Mouse (Mus musculus) ovary, adult 18-20 months (tissue): Measurements from ENCODE around the gene Gm13285.
"Not testable (repeated sequence)": the region's sequence is repeated elsewhere in the genome, so short reads cannot be mapped to it uniquely, and the experiment has no call there.

Experiments
- DNase-seq: peaks from one replicate; pipeline ENCODE4 v3.0.0; 2022; ENCODE audit warnings: low spot score, mixed read lengths

The Gm13285 gene

GRCm38 (mm10) chr4:88799365-88799764, at the start of gene Gm13285:
Gm13285 (plus strand) TSS chr4:88799665.
- DNase-seq, result not testable (repeated sequence)

GRCm38 (mm10) chr4:88749926-88750325, 49.5 kb upstream of the Gm13285 start:
- no peak for DNase-seq

- DNase-seq, result peak; percentile 78
Observed at GRCm38 (mm10) chr4:88754818-88755340, 44.6 kb upstream of the Gm13285 start, which contains the start of gene Gm13271. Gm13271 (plus strand) TSS chr4:88754868.

DNA sequence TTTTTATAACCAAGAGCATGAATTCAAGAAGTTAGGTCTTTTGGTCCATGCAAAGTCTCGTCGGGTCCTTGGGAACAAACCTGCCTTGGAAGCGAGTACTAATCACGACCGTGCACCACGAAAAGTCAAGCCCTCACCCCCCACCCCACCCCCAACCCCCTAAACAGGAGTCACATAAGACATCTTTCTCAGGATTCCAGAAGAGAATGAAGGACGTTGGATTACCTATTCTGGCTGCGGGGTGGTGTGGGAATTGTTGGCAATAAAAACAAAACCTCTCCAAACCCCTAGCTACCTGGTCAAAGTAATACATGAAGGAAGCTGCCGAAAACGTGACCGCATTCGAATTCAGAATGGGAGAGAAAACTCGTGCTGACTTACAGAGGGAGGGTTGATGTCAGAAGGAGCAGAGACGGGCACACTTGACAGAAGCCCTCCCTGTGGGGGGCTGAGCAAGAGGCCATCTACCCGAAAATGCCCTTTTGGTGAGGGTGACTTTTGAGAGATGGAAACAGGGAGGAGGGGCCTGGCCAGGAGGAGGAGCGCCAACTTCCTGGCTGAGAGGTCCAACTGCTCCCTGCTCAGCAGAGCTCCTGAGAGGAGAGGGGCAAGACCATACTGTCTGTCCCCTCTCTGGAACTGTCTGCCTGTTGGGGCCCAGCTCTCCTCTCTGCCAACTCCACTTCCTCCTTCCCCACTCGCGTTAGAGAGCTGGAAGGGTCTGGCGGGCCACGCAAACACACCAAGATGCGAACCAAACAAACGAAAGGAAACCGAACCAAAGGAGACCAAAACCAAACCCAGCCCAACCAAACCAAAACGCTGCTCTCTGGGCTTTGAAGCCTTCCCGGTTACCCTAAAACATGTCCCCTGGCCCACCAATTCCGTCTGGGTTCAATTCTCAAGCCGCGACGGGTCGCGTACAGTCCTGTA, 42.6 kb upstream of the Gm13285 start:
- DNase-seq, result not testable (repeated sequence)

- peak; percentile 86 for DNase-seq
Observed at GRCm38 (mm10) chr4:88757628-88758031, 41.8 kb upstream of the Gm13285 start.

GRCm38 (mm10) chr4:88758751-88759150, 40.7 kb upstream of the Gm13285 start:
- DNase-seq, result not testable (repeated sequence)

- peak; percentile 39 for DNase-seq
Observed at GRCm38 (mm10) chr4:88759610-88760268, 39.7 kb upstream of the Gm13285 start, which contains the start of gene Gm13283. Gm13283 (plus strand) TSS chr4:88760119.

GRCm38 (mm10) chr4:88760431-88760830, 39.0 kb upstream of the Gm13285 start:
- DNase-seq, result peak; percentile 81

DNA sequence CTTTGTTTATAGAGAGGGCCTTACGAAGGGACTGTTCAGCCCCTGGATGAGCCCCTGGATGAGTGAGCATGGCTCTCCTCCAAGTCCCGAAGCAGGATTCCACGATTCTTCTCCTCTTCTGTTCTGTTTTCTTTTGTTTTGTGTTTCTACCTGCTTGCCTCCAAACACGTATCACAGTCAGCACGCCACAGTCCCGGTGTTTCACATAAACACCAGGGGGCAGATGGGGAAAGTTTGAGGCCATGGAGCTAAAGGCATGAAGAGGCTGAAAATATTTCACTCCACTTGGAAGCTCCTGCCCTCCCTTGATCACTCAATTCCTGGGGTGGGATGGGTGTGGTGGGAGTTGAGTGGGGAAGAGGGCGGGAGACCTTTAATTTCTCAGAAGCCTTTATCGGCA, 37.7 kb upstream of the Gm13285 start:
- peak; percentile 74 for DNase-seq

DNA sequence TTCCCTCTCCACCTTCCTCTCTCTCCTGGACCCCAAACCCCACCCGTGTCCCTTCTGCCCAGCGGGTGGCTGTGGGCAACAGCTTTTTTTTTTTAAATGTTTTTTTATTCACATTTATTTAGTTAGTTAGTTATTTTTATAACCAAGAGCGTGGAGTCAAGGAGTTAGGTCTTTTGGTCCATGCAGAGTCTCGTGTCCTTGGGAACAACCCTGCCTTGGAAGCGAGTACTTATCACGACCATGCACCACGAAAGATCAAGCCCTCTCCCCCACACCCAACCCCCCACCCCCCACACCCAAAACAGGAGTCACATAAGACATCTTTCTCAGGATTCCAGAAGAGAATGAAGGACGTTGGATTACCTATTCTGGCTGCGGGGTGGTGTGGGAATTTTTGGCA, 37.1 kb upstream of the Gm13285 start:
- DNase-seq, result peak; percentile 28

DNA sequence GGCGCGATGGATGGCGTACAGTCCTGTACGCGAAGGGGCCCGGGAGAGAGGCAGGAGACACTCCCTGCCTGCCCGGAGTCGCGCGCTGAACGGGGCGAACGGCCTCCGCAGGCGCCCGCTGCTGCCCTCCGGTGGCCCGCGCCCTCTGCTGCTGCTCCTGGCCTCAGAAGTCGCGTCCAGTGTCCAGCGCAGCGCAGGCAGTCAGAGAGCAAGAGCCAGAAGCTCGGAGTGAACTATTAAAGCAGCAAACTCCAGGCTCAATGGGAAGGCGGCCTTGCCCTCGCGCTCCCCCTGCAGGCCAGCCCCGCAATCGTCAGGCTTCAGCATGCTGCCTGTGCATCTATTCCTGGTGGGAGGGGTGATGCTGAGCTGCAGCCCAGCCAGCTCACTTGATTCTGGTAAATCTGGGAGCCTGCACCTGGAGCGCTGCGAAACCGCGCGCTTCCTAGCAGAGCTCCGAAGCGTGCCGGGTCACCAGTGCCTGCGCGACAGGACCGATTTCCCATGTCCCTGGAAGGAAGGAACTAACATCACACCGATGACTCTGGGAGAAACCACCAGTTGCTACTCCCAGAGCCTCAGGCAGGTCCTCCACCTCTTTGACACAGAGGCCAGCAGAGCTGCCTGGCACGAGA, 36.0 kb upstream of the Gm13285 start:
- DNase-seq, result peak; percentile 69

DNA sequence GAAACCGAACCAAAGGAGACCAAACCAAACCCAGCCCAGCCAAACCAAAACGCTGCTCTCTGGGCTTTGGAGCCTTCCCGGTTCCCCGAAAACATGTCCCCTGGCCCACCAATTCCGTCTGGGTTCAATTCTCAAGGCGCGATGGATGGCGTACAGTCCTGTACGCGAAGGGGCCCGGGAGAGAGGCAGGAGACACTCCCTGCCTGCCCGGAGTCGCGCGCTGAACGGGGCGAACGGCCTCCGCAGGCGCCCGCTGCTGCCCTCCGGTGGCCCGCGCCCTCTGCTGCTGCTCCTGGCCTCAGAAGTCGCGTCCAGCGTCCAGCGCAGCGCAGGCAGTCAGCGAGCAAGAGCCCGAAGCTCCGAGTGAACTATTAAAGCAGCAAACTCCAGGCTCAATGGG, 25.9 kb upstream of the Gm13285 start, which contains the start of gene Gm13290:
TSS of gene Gm13290 (plus strand) at position 301 of the 400 bp plus-strand sequence.
- not testable (repeated sequence) for DNase-seq

GRCm38 (mm10) chr4:88776622-88777021, 22.8 kb upstream of the Gm13285 start, which contains the start of gene Gm13289:
Gm13289 (plus strand) TSS chr4:88776922.
- DNase-seq, result not testable (repeated sequence)

GRCm38 (mm10) chr4:88779550-88779949, 19.9 kb upstream of the Gm13285 start, which contains the start of gene Gm13272:
Gm13272 (plus strand) TSS chr4:88779850.
- not testable (repeated sequence) for DNase-seq

DNA sequence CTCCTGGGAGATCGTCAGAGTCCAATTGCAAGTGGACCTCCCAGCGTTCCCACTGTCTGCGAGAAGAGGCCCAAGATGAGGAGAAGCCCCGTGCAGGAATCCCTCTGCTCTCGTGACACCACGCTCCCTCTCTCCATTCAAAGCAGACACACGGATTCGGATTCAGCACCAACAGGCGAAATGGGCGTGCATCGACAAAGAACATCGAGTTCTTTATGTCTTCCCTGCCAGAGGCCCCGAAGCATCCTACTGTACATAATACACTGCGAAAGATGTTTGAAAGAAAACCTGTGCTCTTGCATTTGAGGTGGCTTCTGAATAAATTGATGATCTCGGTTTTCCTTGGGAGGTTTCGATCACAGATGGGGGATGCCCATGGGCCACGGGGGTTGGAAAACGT, 19.1 kb upstream of the Gm13285 start:
- DNase-seq, result not testable (repeated sequence)

DNA sequence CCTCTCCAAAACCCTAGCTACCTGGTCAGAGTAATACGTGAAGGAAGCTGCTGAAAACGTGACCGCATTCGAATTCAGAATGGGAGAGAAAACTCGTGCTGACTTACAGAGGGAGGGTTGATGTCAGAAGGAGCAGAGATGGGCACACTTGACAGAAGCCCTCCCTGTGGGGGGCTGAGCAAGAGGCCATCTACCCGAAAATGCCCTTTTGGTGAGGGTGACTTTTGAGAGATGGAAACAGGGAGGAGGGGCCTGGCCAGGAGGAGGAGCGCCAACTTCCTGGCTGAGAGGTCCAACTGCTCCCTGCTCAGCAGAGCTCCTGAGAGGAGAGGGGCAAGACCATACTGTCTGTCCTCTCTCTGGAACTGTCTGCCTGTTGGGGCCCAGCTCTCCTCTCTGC, 17.6 kb upstream of the Gm13285 start, which contains the start of gene Ifnz:
TSS of gene Ifnz (plus strand) at position 301 of the 400 bp plus-strand sequence.
- DNase-seq, result not testable (repeated sequence)

GRCm38 (mm10) chr4:88782335-88782734, 17.1 kb upstream of the Gm13285 start:
- DNase-seq, result not testable (repeated sequence)

- DNase-seq, result not testable (repeated sequence)
Observed at GRCm38 (mm10) chr4:88785409-88785808, 14.1 kb upstream of the Gm13285 start, which contains the start of gene Gm13276. Gm13276 (plus strand) TSS chr4:88785709.

DNA sequence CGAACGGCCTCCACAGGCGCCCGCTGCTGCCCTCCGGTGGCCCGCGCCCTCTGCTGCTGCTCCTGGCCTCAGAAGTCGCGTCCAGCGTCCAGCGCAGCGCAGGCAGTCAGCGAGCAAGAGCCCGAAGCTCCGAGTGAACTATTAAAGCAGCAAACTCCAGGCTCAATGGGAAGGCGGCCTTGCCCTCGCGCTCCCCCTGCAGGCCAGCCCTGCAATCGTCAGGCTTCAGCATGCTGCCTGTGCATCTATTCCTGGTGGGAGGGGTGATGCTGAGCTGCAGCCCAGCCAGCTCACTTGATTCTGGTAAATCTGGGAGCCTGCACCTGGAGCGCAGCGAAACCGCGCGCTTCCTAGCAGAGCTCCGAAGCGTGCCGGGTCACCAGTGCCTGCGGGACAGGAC, 11.1 kb upstream of the Gm13285 start, which contains the start of gene Gm13277:
TSS of gene Gm13277 (plus strand) at position 231 of the 400 bp plus-strand sequence.
- DNase-seq, result peak; percentile 62

- not testable (repeated sequence) for DNase-seq
Observed at GRCm38 (mm10) chr4:88791250-88791649, 8.2 kb upstream of the Gm13285 start, which contains the start of gene Gm13278. Gm13278 (plus strand) TSS chr4:88791550.
